Mouse (Mus musculus) CD4-positive, CD25-positive, alpha-beta regulatory T cell, adult 2 months (primary cell): ENCODE measurements around the gene Phgdh.

ENCODE experiments used
- DNase-seq: peaks from one replicate; pipeline ENCODE4 v3.0.0-alpha.2; 2012; ENCODE audit warnings: low read depth, low spot score

Phgdh gene

GRCm38 (mm10) chr3:98339706-98340109 lies at the start of gene Phgdh:
Gene Phgdh, minus strand, starts transcription at chr3:98339990.
- peak; percentile 89 for DNase-seq

GRCm38 (mm10) chr3:98389305-98389704 lies 49.5 kb upstream of the Phgdh start:
- DNase-seq = no peak

- no peak for DNase-seq
Measured at GRCm38 (mm10) chr3:98387756-98388155, 48.0 kb upstream of the Phgdh start.

- no peak for DNase-seq
Measured at GRCm38 (mm10) chr3:98387086-98387485, 47.3 kb upstream of the Phgdh start.

- DNase-seq = no peak
Measured at GRCm38 (mm10) chr3:98383024-98383790, 43.4 kb upstream of the Phgdh start.

GRCm38 (mm10) chr3:98382246-98382939 lies 42.6 kb upstream of the Phgdh start, which contains the start of gene Zfp697:
Gene Zfp697, plus strand, starts transcription at chr3:98382461.
- peak; percentile 4 for DNase-seq

- peak; percentile 24 for DNase-seq
Measured at GRCm38 (mm10) chr3:98381677-98382245, 42.0 kb upstream of the Phgdh start.

GRCm38 (mm10) chr3:98379236-98379635 lies 39.4 kb upstream of the Phgdh start:
- no peak for DNase-seq

- no peak for DNase-seq
Measured at GRCm38 (mm10) chr3:98378267-98378666, 38.5 kb upstream of the Phgdh start.

- no peak for DNase-seq
Measured at GRCm38 (mm10) chr3:98374980-98375379, 35.2 kb upstream of the Phgdh start.

GRCm38 (mm10) chr3:98374062-98374719 lies 34.4 kb upstream of the Phgdh start:
- DNase-seq = no peak

- DNase-seq = no peak
Measured at GRCm38 (mm10) chr3:98368776-98369175, 29.0 kb upstream of the Phgdh start.

- DNase-seq = no peak
Measured at GRCm38 (mm10) chr3:98368283-98368682, 28.5 kb upstream of the Phgdh start.

GRCm38 (mm10) chr3:98366823-98367222 lies 27.0 kb upstream of the Phgdh start:
- no peak for DNase-seq

- no peak for DNase-seq
Measured at GRCm38 (mm10) chr3:98366086-98366485, 26.3 kb upstream of the Phgdh start.

- peak; percentile 66 for DNase-seq
Measured at GRCm38 (mm10) chr3:98362753-98363152, 23.0 kb upstream of the Phgdh start.

GRCm38 (mm10) chr3:98356632-98357370 lies 17.0 kb upstream of the Phgdh start:
- no peak for DNase-seq

GRCm38 (mm10) chr3:98356026-98356365 lies 16.2 kb upstream of the Phgdh start:
- no peak for DNase-seq

GRCm38 (mm10) chr3:98355344-98356025 lies 15.7 kb upstream of the Phgdh start:
- DNase-seq = no peak

- peak; percentile 85 for DNase-seq
Measured at GRCm38 (mm10) chr3:98353892-98354291, 14.1 kb upstream of the Phgdh start.

GRCm38 (mm10) chr3:98348705-98349104 lies 8.9 kb upstream of the Phgdh start:
- DNase-seq = peak; percentile 74
